Mouse (Mus musculus) limb, embryonic 15.5 days (tissue): ENCODE results near the gene Gm867. TPM values are rescaled to one million over a fixed set of nuclear protein-coding genes. Genes with fewer than 3 reads are reported as not detected.

Experiments
- ATAC-seq: fragments of 200-750 bp; cut with Nextera tagmentation; 2 replicates; pipeline ENCODE4 v1.8.0; 2017; ENCODE audit warnings: low read depth, moderate TSS enrichment; ENCODE audit not compliant: insufficient number of reproducible peaks, low FRiP score, low TSS enrichment
- H3K27ac ChIP-seq: fragments of 300-500 bp; sonication (generic); 2 replicates; pipeline ENCODE4 v1.5.1; 2015; ENCODE audit warnings: moderate library complexity, mild to moderate bottlenecking, inconsistent platforms
- H3K27me3 ChIP-seq: fragments of 300-500 bp; sonication (generic); 2 replicates; pipeline ENCODE4 v1.6.1; 2015; ENCODE audit warnings: inconsistent platforms
- H3K36me3 ChIP-seq: fragments of 300-500 bp; sonication (generic); 2 replicates; pipeline ENCODE4 v1.6.1; 2015; ENCODE audit warnings: inconsistent platforms
- H3K4me1 ChIP-seq: fragments of 300-500 bp; sonication (generic); 2 replicates; pipeline ENCODE4 v1.6.1; 2015; ENCODE audit warnings: inconsistent platforms
- H3K4me2 ChIP-seq: fragments of 300-500 bp; sonication (generic); 2 replicates; pipeline ENCODE4 v1.6.1; 2015; ENCODE audit warnings: mild to moderate bottlenecking, inconsistent platforms
- H3K4me3 ChIP-seq: fragments of 300-500 bp; sonication (generic); 2 replicates; pipeline ENCODE4 v1.5.1; 2015; ENCODE audit warnings: mild to moderate bottlenecking, inconsistent platforms
- H3K9ac ChIP-seq: fragments of 300-500 bp; sonication (generic); 2 replicates; pipeline ENCODE4 v1.6.1; 2015; ENCODE audit warnings: inconsistent platforms
- H3K9me3 ChIP-seq: fragments of 300-500 bp; sonication (generic); 2 replicates; pipeline ENCODE4 v1.6.1; 2016; ENCODE audit warnings: inconsistent platforms
- WGBS: fragments of 180-500 bp; shearing (Covaris S2); methylation state at CpG from one replicate; pipeline ENCODE4 v1.1.7; 2015; 5-methylcytosine and 5-hydroxymethylcytosine counted together
- polyA plus RNA-seq: library from polyadenylated mRNA; unstranded; fragments of >200 nt; fragmentation: Nextera tagmentation; extraction: Ambion mirVana; gene quantifications from 2 replicates; pipeline ENCODE4 v1.2.1, GENCODE M21; 2015

The Gm867 gene
- polyA plus RNA-seq, 1 experiment from 2014 or later = 0.41 TPM

GRCm38 (mm10) chr10:75945896-75946295 lies 5.4 kb upstream of the Gm867 start:
- H3K4me1 ChIP-seq = peaks cover 7% of the 10 kb centered on the region
- peaks cover 11% of the 10 kb centered on the region; the same call in 1 of the 2 replicates for H3K27me3 ChIP-seq
- H3K9me3 ChIP-seq = no peaks in the 10 kb centered on the region
- H3K27ac ChIP-seq = no peak overlapping the region
- H3K9ac ChIP-seq = no peak overlapping the region
- H3K36me3 ChIP-seq = no peaks in the 10 kb centered on the region
- no peak overlapping the region for H3K4me3 ChIP-seq
- no peak for ATAC-seq
- WGBS = 79% methylated on average over 7 of the region's 7 CpGs
- no peak overlapping the region for H3K4me2 ChIP-seq

GRCm38 (mm10) chr10:75945213-75945612 lies 4.7 kb upstream of the Gm867 start:
- no peak overlapping the region for H3K9ac ChIP-seq
- H3K27ac ChIP-seq = no peak overlapping the region
- H3K27me3 ChIP-seq = peaks cover 6% of the 10 kb centered on the region; the same call in 1 of the 2 replicates
- no peaks in the 10 kb centered on the region for H3K36me3 ChIP-seq
- no peak overlapping the region for H3K4me2 ChIP-seq
- ATAC-seq = no peak
- 0 out of 2 replicates have a peak, but pooled peaks cover under 1% of the 10 kb centered on the region for H3K4me1 ChIP-seq
- 92% methylated on average over 7 of the region's 7 CpGs for WGBS
- H3K9me3 ChIP-seq = no peaks in the 10 kb centered on the region
- no peak overlapping the region for H3K4me3 ChIP-seq

GRCm38 (mm10) chr10:75944066-75944772 lies 3.7 kb upstream of the Gm867 start:
- ATAC-seq = no peak
- Histone ChIP-seq H3K4me3 (no peak overlapping the region), H3K36me3 (no peaks in the 10 kb centered on the region), H3K27ac (no peak overlapping the region), H3K27me3 (no peaks in the 10 kb centered on the region), H3K4me1 (no peaks in the 10 kb centered on the region), H3K9me3 (no peaks in the 10 kb centered on the region), H3K4me2 (no peak overlapping the region), H3K9ac (no peak overlapping the region)
- WGBS = 37% methylated on average over 11 of the region's 11 CpGs

GRCm38 (mm10) chr10:75942736-75943477 lies 2.4 kb upstream of the Gm867 start, which contains the start of gene Vpreb3:
TSS of gene Vpreb3 (plus strand) at chr10:75943057.
- Histone ChIP-seq H3K4me2 (no peak within 1 kb of the TSS), H3K4me1 (no peaks in the 10 kb centered on the region), H3K4me3 (no peak within 1 kb of the TSS), H3K27me3 (no peaks in the 10 kb centered on the region), H3K27ac (no peak within 1 kb of the TSS), H3K9me3 (no peaks in the 10 kb centered on the region), H3K9ac (no peak within 1 kb of the TSS), H3K36me3 (no peaks in the 10 kb centered on the region)
- no peak for ATAC-seq
- WGBS = 78% methylated on average over 15 of the region's 15 CpGs

- no peak for ATAC-seq
- H3K4me2 ChIP-seq = no peak overlapping the region
- no peak overlapping the region for H3K9ac ChIP-seq
- no peak overlapping the region for H3K4me3 ChIP-seq
- peaks cover 13% of the 10 kb centered on the region for H3K27me3 ChIP-seq
- H3K9me3 ChIP-seq = no peaks in the 10 kb centered on the region
- no peaks in the 10 kb centered on the region for H3K36me3 ChIP-seq
- H3K4me1 ChIP-seq = peaks cover under 1% of the 10 kb centered on the region
- WGBS = 76% methylated on average over 9 of the region's 9 CpGs
- no peak overlapping the region for H3K27ac ChIP-seq
Observed at GRCm38 (mm10) chr10:75941042-75941824, 761 bp upstream of the Gm867 start.

- Histone ChIP-seq H3K4me2 (no peak overlapping the region), H3K9ac (no peak overlapping the region), H3K9me3 (no peaks in the 10 kb centered on the region), H3K4me1 (peaks cover 10% of the 10 kb centered on the region), H3K36me3 (no peaks in the 10 kb centered on the region), H3K27me3 (peaks cover 21% of the 10 kb centered on the region), H3K4me3 (no peak overlapping the region), H3K27ac (no peak overlapping the region)
- ATAC-seq = no peak
- 51% methylated on average over 9 of the region's 9 CpGs for WGBS
Observed at GRCm38 (mm10) chr10:75939481-75940234, 814 bp downstream of the Gm867 start.

GRCm38 (mm10) chr10:75937851-75938643 lies 2.4 kb downstream of the Gm867 start:
- H3K27ac ChIP-seq = no peak overlapping the region
- WGBS = 63% methylated on average over 10 of the region's 10 CpGs
- H3K4me1 ChIP-seq = peaks cover 11% of the 10 kb centered on the region
- H3K9me3 ChIP-seq = no peaks in the 10 kb centered on the region
- no peak for ATAC-seq
- no peaks in the 10 kb centered on the region for H3K36me3 ChIP-seq
- H3K27me3 ChIP-seq = peaks cover 21% of the 10 kb centered on the region
- no peak overlapping the region for H3K4me3 ChIP-seq
- no peak overlapping the region for H3K4me2 ChIP-seq
- no peak overlapping the region for H3K9ac ChIP-seq

- no peak overlapping the region for H3K27ac ChIP-seq
- ATAC-seq = no peak
- peaks cover 21% of the 10 kb centered on the region for H3K27me3 ChIP-seq
- peaks cover 19% of the 10 kb centered on the region for H3K4me1 ChIP-seq
- 45% methylated on average over 18 of the region's 18 CpGs for WGBS
- H3K4me2 ChIP-seq = no peak overlapping the region
- no peaks in the 10 kb centered on the region for H3K9me3 ChIP-seq
- no peak overlapping the region for H3K9ac ChIP-seq
- H3K36me3 ChIP-seq = no peaks in the 10 kb centered on the region
- H3K4me3 ChIP-seq = no peak overlapping the region
Observed at GRCm38 (mm10) chr10:75936909-75937667, 3.4 kb downstream of the Gm867 start.

- 2% methylated on average over 48 of the region's 51 CpGs for WGBS
- H3K4me3 ChIP-seq = peak within 1 kb of the TSS; percentile 48
- H3K4me1 ChIP-seq = peaks cover 30% of the 10 kb centered on the region
- H3K36me3 ChIP-seq = no peaks in the 10 kb centered on the region
- peak within 1 kb of the TSS; percentile 89 for H3K4me2 ChIP-seq
- no peaks in the 10 kb centered on the region for H3K9me3 ChIP-seq
- H3K27ac ChIP-seq = no peak within 1 kb of the TSS
- H3K27me3 ChIP-seq = peaks cover 21% of the 10 kb centered on the region
- no peak within 1 kb of the TSS for H3K9ac ChIP-seq
- ATAC-seq = peak; percentile 40; the same call in 1 of the 2 replicates
Observed at GRCm38 (mm10) chr10:75935680-75936541, 4.6 kb downstream of the Gm867 start, which contains the start of gene Mmp11. TSS of gene Mmp11 (minus strand) at chr10:75936496.
